Mouse (Mus musculus): ENCODE data around the gene Ddx25.

The Ddx25 gene

DNA sequence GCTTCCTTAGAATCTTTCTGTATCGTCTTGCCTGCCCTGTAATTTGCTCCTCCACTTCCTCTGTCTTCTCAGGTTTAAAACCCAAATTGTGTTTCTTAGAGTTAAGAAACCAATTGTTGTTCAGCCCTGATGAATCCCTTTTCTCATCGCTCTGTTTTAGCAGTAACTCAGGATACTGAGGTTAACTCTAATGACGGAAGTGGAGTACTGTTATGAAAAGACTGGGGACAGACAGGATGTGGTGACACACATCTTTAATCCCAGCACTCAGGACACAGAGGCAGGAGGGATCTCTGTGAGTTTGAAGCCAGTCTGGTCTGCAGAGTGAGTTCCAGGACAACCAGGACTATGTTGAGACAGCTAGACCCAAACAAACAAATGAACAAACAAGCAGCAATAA lies 62.9 kb downstream of the Ddx25 start:
- DNase-seq (ENCODE audit: inconsistent age in 2 of 2, low spot score in 1 of 2) = no peak

DNA sequence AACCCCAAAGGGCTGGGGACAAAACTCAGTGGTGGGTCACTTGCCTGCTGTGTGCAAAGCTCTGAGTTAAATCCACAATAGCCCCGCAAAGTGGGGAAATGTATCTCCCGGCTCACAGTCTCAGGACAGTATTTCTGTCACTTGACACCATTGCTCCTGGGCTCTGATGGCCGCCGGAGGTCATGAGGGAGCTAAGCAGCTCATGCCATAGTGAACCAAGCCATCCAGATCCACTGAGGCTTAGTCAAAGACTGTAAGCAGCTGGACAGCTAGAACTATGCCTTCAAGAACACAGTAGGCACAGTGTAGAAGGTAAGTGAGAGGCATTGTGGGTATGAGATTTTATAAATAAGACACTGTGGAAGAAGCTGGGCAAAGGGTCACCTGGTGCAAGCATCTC lies 63.4 kb downstream of the Ddx25 start:
- DNase-seq (ENCODE audit: inconsistent age in 2 of 2, low spot score in 1 of 2) = no peak

DNA sequence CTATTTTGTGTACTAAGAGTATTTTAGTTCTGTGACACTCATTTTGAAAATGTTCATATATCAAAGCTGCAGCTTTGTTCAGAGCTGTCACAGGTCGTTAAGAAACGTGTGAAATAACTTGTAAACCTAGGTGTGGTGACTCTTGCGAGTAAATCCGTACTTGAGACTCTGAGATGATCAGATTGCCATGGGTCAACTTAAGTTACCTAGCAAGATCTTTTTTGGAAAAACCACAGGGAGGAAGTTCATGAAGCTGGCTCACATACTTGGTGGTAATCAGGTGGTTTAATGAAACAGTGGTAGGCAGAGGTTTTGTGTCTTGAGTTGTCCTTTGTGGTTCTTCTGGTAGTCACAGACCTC lies 64.6 kb downstream of the Ddx25 start:
- no peak for DNase-seq (ENCODE audit: inconsistent age in 2 of 2, low spot score in 1 of 2)

DNA sequence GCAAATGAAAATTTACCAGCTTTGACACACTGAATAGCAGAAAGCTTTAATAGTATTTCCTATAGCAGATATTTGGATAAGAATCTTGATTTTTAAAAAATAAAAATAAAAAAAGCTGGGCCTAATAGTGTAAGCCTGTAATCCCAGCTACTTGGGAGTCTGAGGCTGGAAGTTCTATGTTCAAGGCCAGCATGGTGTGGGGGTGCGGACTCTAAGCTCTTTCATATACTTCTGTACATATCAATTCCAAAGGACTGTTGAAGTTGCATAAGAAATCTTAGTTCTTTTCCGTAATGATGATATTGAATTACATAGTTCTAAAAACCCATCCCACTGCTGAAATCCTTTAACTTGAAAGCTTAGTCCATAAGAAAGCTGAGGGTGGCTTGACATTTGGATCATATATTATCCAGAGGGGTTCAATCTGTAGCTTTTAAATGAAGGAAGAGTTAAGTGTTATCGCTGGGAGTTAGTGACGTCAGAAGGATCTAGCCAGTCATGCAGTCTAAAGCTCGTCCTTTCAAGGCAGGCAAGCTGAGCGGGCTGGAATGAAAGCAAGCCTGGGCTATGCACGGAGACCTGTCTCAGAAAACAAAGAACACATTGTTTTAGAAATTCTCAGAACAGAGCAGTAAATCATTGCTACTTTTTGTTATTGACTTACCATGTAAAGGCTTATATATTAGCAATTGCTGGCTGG lies 65.1 kb downstream of the Ddx25 start:
- DNase-seq (ENCODE audit: inconsistent age in 2 of 2, low spot score in 1 of 2) = no peak

DNA sequence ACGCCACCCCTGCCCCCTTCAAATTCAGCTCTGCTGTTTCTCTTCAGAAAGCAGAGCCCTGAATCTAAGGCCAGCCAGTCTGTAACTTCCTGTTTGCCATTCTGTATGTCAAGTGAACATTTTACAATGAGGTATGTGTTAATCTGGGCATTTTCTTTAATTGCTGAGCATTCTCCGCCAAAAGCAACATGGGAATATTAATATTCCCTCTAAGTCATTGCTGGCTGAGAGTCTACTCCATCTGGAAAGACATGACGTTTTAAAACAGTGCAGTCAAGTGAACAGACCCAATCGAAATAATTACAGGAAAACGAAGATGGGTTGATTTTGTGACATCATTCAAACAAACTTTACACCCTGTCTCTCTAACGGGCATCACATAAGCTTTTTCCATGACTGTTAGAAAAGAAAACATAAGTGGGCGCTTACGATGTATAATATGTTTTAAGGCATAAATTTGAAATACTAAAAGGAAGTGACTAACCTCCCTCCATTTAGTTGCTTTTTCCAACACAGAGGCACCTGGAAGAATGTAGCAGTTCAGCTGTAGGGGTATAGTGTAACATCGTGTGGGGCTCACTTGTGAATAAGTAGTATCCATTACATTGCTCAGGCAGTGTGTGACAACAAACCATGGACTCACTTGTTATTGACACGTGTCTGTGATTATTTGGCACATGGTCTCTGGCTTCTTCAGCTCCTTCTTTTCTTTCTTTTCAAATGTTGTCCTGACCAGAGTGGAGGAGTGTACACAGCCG lies 67.0 kb downstream of the Ddx25 start:
- no peak for DNase-seq (ENCODE audit: inconsistent age in 2 of 2, low spot score in 1 of 2)

DNA sequence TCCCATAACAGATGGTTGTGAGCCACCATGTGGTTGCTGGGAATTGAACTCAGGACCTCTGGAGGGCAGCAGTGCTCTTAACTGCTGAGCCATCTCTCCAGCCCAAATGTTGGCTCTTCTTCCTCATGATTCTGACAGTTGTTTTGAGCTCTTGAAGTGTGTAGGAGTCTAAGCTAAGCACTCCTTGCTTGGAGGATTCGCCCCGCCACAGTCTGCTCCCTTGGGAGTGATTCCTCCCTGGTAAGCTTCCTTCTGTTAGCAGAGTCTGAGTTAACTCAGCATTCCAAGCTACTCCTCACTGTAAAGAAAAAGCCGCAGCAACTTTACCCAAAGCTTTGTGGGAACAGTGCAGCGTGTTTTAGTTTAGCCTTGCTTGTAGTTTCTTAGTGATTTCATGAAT lies 69.8 kb downstream of the Ddx25 start:
- DNase-seq (ENCODE audit: inconsistent age in 2 of 2, low spot score in 1 of 2) = no peak
